ENCODE assay signal across 8 mouse cellular contexts in the genomic region with DNA sequence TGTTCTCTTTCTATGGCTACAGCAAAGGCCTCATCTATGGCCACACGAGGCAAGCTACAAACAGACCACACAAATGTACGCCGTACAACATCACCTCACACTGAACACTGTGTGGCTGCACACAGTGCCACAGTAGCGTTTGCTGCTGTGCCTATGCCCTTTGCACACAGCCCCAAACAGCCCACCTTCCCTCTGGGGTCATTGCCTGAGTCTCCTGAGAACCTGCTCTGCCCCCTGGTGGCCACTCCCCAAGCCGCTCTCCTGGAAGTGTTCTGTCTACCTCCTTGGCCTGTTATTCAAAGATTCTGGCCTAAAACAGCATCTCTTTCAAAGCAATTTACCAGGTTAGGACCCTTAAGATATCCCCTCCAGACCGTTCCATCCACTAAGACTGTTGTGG. TPM values are rescaled to one million over a fixed set of nuclear protein-coding genes. Genes with fewer than 3 reads are reported as not detected.
DNase-seq lines count a peak whose midpoint lies in the region; ATAC-seq and TF ChIP-seq lines count a peak whose summit lies in the region.

No protein-coding gene starts in this region.

- WGBS in liver, embryonic 11.5 days = 48% methylated on average over 6 of the region's 6 CpGs
- 46% methylated on average over 6 of the region's 6 CpGs for WGBS in cerebellum, adult 2 months
- 37% methylated on average over 6 of the region's 6 CpGs for WGBS in intestine, embryonic 16.5 days
- 59% methylated on average over 6 of the region's 6 CpGs for WGBS in thymus, adult 2 months

- H3K36me3 ChIP-seq in liver, embryonic 11.5 days (ENCODE audit: control insufficient read depth, insufficient read depth, low read length) = no peaks in the 10 kb centered on the region
- H3K36me3 ChIP-seq in intestine, embryonic 16.5 days (ENCODE audit: control insufficient read depth, insufficient read depth, low read length) = no peaks in the 10 kb centered on the region
- H3K36me3 ChIP-seq in thymus, adult 2 months (ENCODE audit: control insufficient read depth, insufficient read depth, low read length) = no peaks in the 10 kb centered on the region

- no peak for TF ChIP-seq POLR2A in cerebellum, adult 2 months (IDR thresholded peaks at IDR 0.05; ENCODE audit: borderline replicate concordance, insufficient read depth, low read length)
- no peak for TF ChIP-seq POLR2A in thymus, adult 2 months (IDR thresholded peaks at IDR 0.05; ENCODE audit: control insufficient read depth, extremely low read depth, insufficient read depth, low read length, poor library complexity)

- peaks cover 8% of the 10 kb centered on the region for H3K27me3 ChIP-seq in liver, embryonic 11.5 days (replicated peaks; ENCODE audit: control insufficient read depth, insufficient read depth, low read length)
- no peaks in the 10 kb centered on the region for H3K27me3 ChIP-seq in cerebellum, adult 2 months (ENCODE audit: control insufficient read depth, insufficient read depth, low read length)
- no peaks in the 10 kb centered on the region for H3K27me3 ChIP-seq in intestine, embryonic 16.5 days (replicated peaks; ENCODE audit: control insufficient read depth, insufficient read depth, low read length)
- H3K27me3 ChIP-seq in thymus, adult 2 months (ENCODE audit: control insufficient read depth, insufficient read depth, low read length) = no peaks in the 10 kb centered on the region

- intact Hi-C loops in left cerebral cortex, postnatal 4 days (cut with DNase I) = no loop called here

- H3K4me2 ChIP-seq in liver, embryonic 11.5 days = no peak overlapping the region
- no peak overlapping the region for H3K4me2 ChIP-seq in intestine, embryonic 16.5 days (ENCODE audit: low read depth, low read length)

- ATAC-seq in liver, embryonic 11.5 days (replicated peaks; ENCODE audit: low FRiP score) = no peak
- ATAC-seq in intestine, embryonic 16.5 days = 0 out of 2 replicates have a peak, but pooled peaks have one; percentile 17

- no peak overlapping the region for H3K4me3 ChIP-seq in liver, embryonic 11.5 days (ENCODE audit: low read depth, low read length)
- no peak overlapping the region for H3K4me3 ChIP-seq in cerebellum, adult 2 months (replicated peaks; ENCODE audit: insufficient read depth, low read depth, low read length)
- H3K4me3 ChIP-seq in intestine, embryonic 16.5 days (ENCODE audit: low read length) = no peak overlapping the region
- no peak overlapping the region for H3K4me3 ChIP-seq in thymus, adult 2 months (ENCODE audit: control insufficient read depth, insufficient read depth, low read length)

- H3K9ac ChIP-seq in liver, embryonic 11.5 days (ENCODE audit: low read depth, low read length) = no peak overlapping the region
- H3K9ac ChIP-seq in intestine, embryonic 16.5 days (ENCODE audit: low read depth, low read length) = no peak overlapping the region

- peak; percentile 87 for TF ChIP-seq CTCF in cerebellum, adult 2 months (IDR thresholded peaks at IDR 0.05; ENCODE audit: borderline replicate concordance, insufficient read depth, low read depth, low read length)
- peak; percentile 78; the same call in 1 of the 2 replicates for TF ChIP-seq CTCF in thymus, adult 2 months (IDR thresholded peaks at IDR 0.05; ENCODE audit: borderline replicate concordance, control insufficient read depth, extremely low read depth, insufficient read depth, low read length, poor library complexity)

- no peak overlapping the region for H3K27ac ChIP-seq in liver, embryonic 11.5 days (ENCODE audit: low read depth, low read length)
- H3K27ac ChIP-seq in cerebellum, adult 2 months (ENCODE audit: insufficient read depth, low read length) = no peak overlapping the region
- H3K27ac ChIP-seq in intestine, embryonic 16.5 days (ENCODE audit: low read length) = no peak overlapping the region
- H3K27ac ChIP-seq in thymus, adult 2 months (ENCODE audit: control insufficient read depth, insufficient read depth, low read length) = no peak overlapping the region

- peak; percentile 64 for DNase-seq in liver
- no peak for DNase-seq in liver, embryonic 11.5 days (ENCODE audit: low spot score)
- DNase-seq in cerebellum, adult 2 months = peak; percentile 73 to 78
- DNase-seq in forelimb bud, embryonic 11.5 days (ENCODE audit: low read depth, low spot score) = peak; percentile 78
- DNase-seq in left cerebral cortex, postnatal 4 days = peak; percentile 87
- peak; percentile 58 for DNase-seq in naive thymus-derived CD4-positive, alpha-beta T cell, adult 2 months (ENCODE audit: low read depth)
- DNase-seq in thymus, adult 2 months = peak; percentile 67

- no peaks in the 10 kb centered on the region for H3K4me1 ChIP-seq in liver, embryonic 11.5 days (replicated peaks; ENCODE audit: control insufficient read depth, insufficient read depth, low read length)
- H3K4me1 ChIP-seq in cerebellum, adult 2 months (ENCODE audit: control insufficient read depth, insufficient read depth, low read length) = peaks cover 8% of the 10 kb centered on the region
- peaks cover 3% of the 10 kb centered on the region; the same call in 1 of the 2 replicates for H3K4me1 ChIP-seq in intestine, embryonic 16.5 days (ENCODE audit: control insufficient read depth, insufficient read depth, low read length)
- no peaks in the 10 kb centered on the region for H3K4me1 ChIP-seq in thymus, adult 2 months (replicated peaks; ENCODE audit: control insufficient read depth, insufficient read depth, low read length)

- H3K9me3 ChIP-seq in liver, embryonic 11.5 days (ENCODE audit: control insufficient read depth, low read length) = no peaks in the 10 kb centered on the region
- no peaks in the 10 kb centered on the region for H3K9me3 ChIP-seq in intestine, embryonic 16.5 days (ENCODE audit: control insufficient read depth, low read length)

RNA-seq across cellular contexts. Expression of gene Enho, which starts 13.2 kb away (rescaled TPM):
- 3.7 and 3.8 TPM in 2 replicates for polyA plus RNA-seq in liver, embryonic 11.5 days (2014; fragmentation: Nextera tagmentation; extraction: Ambion mirVana)
- 168 and 174 TPM in 2 replicates for polyA plus RNA-seq in cerebellum, adult 2 months (2012; rRNA removed)
- 7.6 and 8.7 TPM in 2 replicates for polyA plus RNA-seq in intestine, embryonic 16.5 days (2015; fragmentation: Nextera tagmentation; extraction: Ambion mirVana)
- total RNA-seq in left cerebral cortex, postnatal 4 days (2021) = 10 to 100 TPM; 70.3 to 78.4 TPM
- 7.5 and 10.3 TPM in 2 replicates for polyA plus RNA-seq in thymus, adult 2 months (2012; rRNA removed)

RNA-seq across cellular contexts. Expression of gene Cntfr, which starts 43.6 kb away (rescaled TPM):
- 5.2 and 6.0 TPM in 2 replicates for polyA plus RNA-seq in liver, embryonic 11.5 days (2014; fragmentation: Nextera tagmentation; extraction: Ambion mirVana)
- polyA plus RNA-seq in cerebellum, adult 2 months (2012; rRNA removed) = 101 and 105 TPM in 2 replicates
- polyA plus RNA-seq in intestine, embryonic 16.5 days (2015; fragmentation: Nextera tagmentation; extraction: Ambion mirVana) = 5.5 and 5.6 TPM in 2 replicates
- 10 to 100 TPM; 60.5 to 61.7 TPM for total RNA-seq in left cerebral cortex, postnatal 4 days (2021)
- 2.3 and 3.0 TPM in 2 replicates for polyA plus RNA-seq in thymus, adult 2 months (2012; rRNA removed)

RNA-seq across cellular contexts. Expression of gene Il11ra1, which starts 46.5 kb away (rescaled TPM):
- 66.8 and 72.9 TPM in 2 replicates for polyA plus RNA-seq in liver, embryonic 11.5 days (2014; fragmentation: Nextera tagmentation; extraction: Ambion mirVana)
- polyA plus RNA-seq in cerebellum, adult 2 months (2012; rRNA removed) = 64.9 and 69.7 TPM in 2 replicates
- polyA plus RNA-seq in intestine, embryonic 16.5 days (2015; fragmentation: Nextera tagmentation; extraction: Ambion mirVana) = 113 and 125 TPM in 2 replicates
- 10 to 100 TPM; 17.8 to 20.7 TPM for total RNA-seq in left cerebral cortex, postnatal 4 days (2021)
- 47.4 and 73.2 TPM in 2 replicates for polyA plus RNA-seq in thymus, adult 2 months (2012; rRNA removed)

Comparison
In these comparisons a context has a peak if more than half of its experiments do, and no peak if none do; other contexts are left out.
1. RNA of gene Enho, which starts 13.2 kb away (polyA plus RNA-seq): 168 to 174 TPM in cerebellum, adult 2 months; 7.5 to 10.3 TPM in thymus, adult 2 months, 7.6 to 8.7 TPM in intestine, embryonic 16.5 days and 3.7 to 3.8 TPM in liver, embryonic 11.5 days; every median in the first group is over 10 times any median in the second.
2. RNA of gene Cntfr, which starts 43.6 kb away (polyA plus RNA-seq): 101 to 105 TPM in cerebellum, adult 2 months; 5.2 to 6.0 TPM in liver, embryonic 11.5 days, 5.5 to 5.6 TPM in intestine, embryonic 16.5 days and 2.3 to 3.0 TPM in thymus, adult 2 months; every median in the first group is over 10 times any median in the second.